Mouse (Mus musculus): ENCODE measurements around the gene 4931428L18Rik. TPM values are rescaled to one million over a fixed set of nuclear protein-coding genes. Genes with fewer than 3 reads are reported as not detected.

The 4931428L18Rik gene
- polyA plus RNA-seq, 1 experiment from 2014 or later, result not detected

DNA sequence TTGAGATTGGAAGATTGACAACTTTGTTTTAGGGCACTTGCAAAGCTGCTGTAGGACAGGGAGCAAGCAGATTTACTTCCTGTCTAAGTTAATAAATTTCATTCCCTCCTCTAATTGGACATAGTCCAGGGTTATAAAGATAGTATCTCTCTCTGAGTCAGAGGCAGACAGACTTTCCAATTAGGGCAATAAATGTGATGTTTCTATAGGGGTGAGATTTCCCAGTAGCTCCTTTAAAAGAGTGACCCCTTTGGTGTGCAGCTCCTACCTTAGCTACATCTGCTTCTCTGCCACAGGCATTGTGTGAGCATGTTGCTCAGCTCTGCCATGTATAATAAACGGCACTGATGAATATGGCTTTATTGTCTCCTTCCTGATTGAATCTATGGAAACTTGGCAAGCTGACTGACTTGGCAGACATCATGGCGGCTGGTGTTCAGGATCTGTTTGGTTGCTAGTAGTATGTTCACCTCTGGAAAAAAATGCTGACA lies 163.6 kb downstream of the 4931428L18Rik start:
- no peaks in the 10 kb centered on the region for H3K27me3 ChIP-seq (replicated peaks; ENCODE audit: control insufficient read depth, insufficient read depth, low read length)
- H3K27ac ChIP-seq (ENCODE audit: low read depth, low read length), result no peak overlapping the region
- ATAC-seq (no peak; the same call in 1 of the 2 replicates), DNase-seq (ENCODE audit: low spot score) (peak; percentile 41)
- no peaks in the 10 kb centered on the region for H3K4me1 ChIP-seq (ENCODE audit: control insufficient read depth, insufficient read depth, low read length)
- 49% methylated on average over 2 of the region's 2 CpGs for WGBS
- H3K4me2 ChIP-seq (ENCODE audit: low read length), result no peak overlapping the region
- no peaks in the 10 kb centered on the region for H3K36me3 ChIP-seq (ENCODE audit: control insufficient read depth, insufficient read depth, low read length)
- H3K9ac ChIP-seq (ENCODE audit: low read length), result no peak overlapping the region
- H3K4me3 ChIP-seq (ENCODE audit: low read depth, low read length), result no peak overlapping the region
- no peaks in the 10 kb centered on the region for H3K9me3 ChIP-seq (replicated peaks; ENCODE audit: control insufficient read depth, low read length)

DNA sequence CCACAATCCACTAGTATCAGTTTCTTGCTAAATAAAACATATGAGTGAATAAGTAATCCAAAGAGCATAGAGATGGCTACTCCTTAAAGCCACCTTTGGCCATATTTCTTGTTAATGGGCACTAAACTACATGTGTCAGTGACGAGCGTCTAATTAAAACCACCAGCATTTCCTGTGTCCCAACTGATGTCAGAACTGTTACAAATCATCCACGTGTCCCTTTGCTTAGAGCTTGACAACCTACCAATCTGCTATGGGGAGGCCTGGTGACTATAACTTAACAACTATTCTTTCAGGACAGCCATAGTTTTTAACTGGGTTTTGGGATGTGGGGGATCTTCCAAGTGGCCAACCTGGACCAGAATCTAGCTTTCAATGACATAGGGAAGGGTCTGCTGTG lies 164.3 kb downstream of the 4931428L18Rik start:
- H3K27me3 ChIP-seq (replicated peaks; ENCODE audit: control insufficient read depth, insufficient read depth, low read length), result no peaks in the 10 kb centered on the region
- DNase-seq (ENCODE audit: low spot score) (no peak), ATAC-seq (no peak)
- WGBS, result 80% methylated on average over 3 of the region's 3 CpGs
- no peak overlapping the region for H3K4me3 ChIP-seq (ENCODE audit: low read depth, low read length)
- H3K4me2 ChIP-seq (ENCODE audit: low read length), result no peak overlapping the region
- no peaks in the 10 kb centered on the region for H3K9me3 ChIP-seq (replicated peaks; ENCODE audit: control insufficient read depth, low read length)
- H3K9ac ChIP-seq (ENCODE audit: low read length), result no peak overlapping the region
- H3K27ac ChIP-seq (ENCODE audit: low read depth, low read length), result no peak overlapping the region
- no peaks in the 10 kb centered on the region for H3K36me3 ChIP-seq (ENCODE audit: control insufficient read depth, insufficient read depth, low read length)
- H3K4me1 ChIP-seq (ENCODE audit: control insufficient read depth, insufficient read depth, low read length), result no peaks in the 10 kb centered on the region

DNA sequence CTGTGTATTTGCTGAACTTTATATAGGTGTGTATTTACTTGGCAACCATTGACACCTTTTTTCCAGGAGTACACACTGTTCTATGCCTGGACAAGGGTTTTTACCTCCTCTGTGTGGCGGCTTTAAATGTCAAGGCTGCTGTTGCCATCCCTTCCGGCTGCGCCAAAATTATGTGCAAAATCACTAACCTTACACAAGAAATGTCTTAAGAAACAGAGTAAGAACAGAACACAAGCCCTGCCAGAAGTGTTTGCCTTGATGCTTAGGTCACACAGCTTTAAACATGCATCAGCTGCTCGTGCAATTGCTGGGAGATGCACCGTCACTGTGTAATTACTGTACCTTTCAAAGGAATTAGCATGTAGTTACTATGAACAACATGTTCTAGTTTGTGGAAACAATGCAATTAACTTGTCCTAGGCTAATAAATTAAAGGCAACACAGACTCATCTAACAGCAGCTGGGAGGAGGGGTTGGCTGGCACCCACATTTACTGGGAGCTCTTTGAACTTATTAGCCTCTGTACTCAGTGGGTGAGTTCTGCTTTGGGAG lies 171.0 kb downstream of the 4931428L18Rik start:
- ATAC-seq (no peak), DNase-seq (ENCODE audit: low spot score) (peak; percentile 23)
- Histone ChIP-seq H3K4me2 (ENCODE audit: low read length) (no peak overlapping the region), H3K27me3 (replicated peaks; ENCODE audit: control insufficient read depth, insufficient read depth, low read length) (no peaks in the 10 kb centered on the region), H3K4me1 (ENCODE audit: control insufficient read depth, insufficient read depth, low read length) (no peaks in the 10 kb centered on the region), H3K9me3 (replicated peaks; ENCODE audit: control insufficient read depth, low read length) (no peaks in the 10 kb centered on the region), H3K27ac (ENCODE audit: low read depth, low read length) (no peak overlapping the region), H3K9ac (ENCODE audit: low read length) (no peak overlapping the region), H3K36me3 (ENCODE audit: control insufficient read depth, insufficient read depth, low read length) (no peaks in the 10 kb centered on the region), H3K4me3 (ENCODE audit: low read depth, low read length) (no peak overlapping the region)
- 71% methylated on average over 5 of the region's 5 CpGs for WGBS

DNA sequence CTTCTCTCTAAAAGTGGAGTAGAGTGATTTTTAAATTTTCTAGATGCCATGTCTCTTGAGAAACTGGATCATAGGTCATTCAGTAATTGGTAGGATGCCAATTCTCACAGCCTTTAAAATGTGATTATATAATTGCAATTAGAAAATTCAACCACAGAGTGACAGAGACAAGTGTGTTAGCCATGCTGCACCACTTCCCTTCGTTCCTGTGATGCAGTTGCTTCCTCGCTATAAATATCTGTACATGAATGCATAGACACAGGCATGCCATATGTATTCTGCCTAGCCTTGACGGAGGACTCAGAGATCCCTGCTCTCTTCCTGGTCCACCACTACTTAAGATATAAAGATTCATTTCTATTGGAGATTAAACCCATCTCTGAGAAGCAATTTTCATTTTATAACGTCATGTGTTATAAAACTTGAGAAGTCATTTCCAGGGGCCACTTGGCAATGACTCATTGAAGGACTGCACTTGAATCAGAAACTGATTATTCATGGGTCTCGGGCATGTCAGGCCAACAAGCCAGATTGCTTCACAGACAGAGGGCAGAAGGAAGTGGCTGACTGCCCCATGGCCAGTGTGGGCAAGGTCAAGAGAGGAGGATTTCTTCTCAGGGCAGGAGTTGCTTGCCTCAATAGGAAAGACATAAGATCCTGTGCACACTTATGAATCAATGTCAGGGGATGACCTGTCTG lies 172.4 kb downstream of the 4931428L18Rik start:
- Histone ChIP-seq H3K27ac (ENCODE audit: low read depth, low read length) (no peak overlapping the region), H3K9me3 (replicated peaks; ENCODE audit: control insufficient read depth, low read length) (no peaks in the 10 kb centered on the region), H3K36me3 (ENCODE audit: control insufficient read depth, insufficient read depth, low read length) (no peaks in the 10 kb centered on the region), H3K4me1 (ENCODE audit: control insufficient read depth, insufficient read depth, low read length) (no peaks in the 10 kb centered on the region), H3K9ac (ENCODE audit: low read length) (no peak overlapping the region), H3K4me3 (ENCODE audit: low read depth, low read length) (no peak overlapping the region), H3K4me2 (ENCODE audit: low read length) (no peak overlapping the region), H3K27me3 (replicated peaks; ENCODE audit: control insufficient read depth, insufficient read depth, low read length) (no peaks in the 10 kb centered on the region)
- ATAC-seq (no peak), DNase-seq (ENCODE audit: low spot score) (no peak)
- 87% methylated on average over 5 of the region's 5 CpGs for WGBS

DNA sequence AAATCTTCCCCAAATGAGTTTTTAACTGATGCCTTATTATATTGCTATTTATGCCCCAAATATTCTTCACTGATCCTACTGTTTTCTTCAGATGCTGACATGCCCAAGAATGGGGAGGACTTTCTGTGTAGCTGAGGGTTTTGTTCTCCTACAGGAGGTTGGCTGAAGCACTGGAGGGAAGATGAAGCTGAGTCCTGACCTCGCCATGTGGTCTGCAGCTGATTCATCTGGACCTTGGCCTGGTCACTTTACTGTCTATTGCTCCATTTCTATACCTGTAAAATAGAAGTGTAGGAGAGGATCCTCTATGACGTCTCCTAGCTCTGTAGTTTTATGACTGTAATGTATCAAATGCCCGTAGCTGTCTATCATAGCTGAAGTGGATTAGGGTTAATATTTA lies 179.3 kb downstream of the 4931428L18Rik start:
- ATAC-seq, result no peak
- no peaks in the 10 kb centered on the region for H3K4me1 ChIP-seq (ENCODE audit: control insufficient read depth, insufficient read depth, low read length)
- 84% methylated on average over 3 of the region's 3 CpGs for WGBS
- DNase-seq (ENCODE audit: low spot score), result no peak
- no peak overlapping the region for H3K4me2 ChIP-seq (ENCODE audit: low read length)
- no peaks in the 10 kb centered on the region for H3K36me3 ChIP-seq (ENCODE audit: control insufficient read depth, insufficient read depth, low read length)
- no peaks in the 10 kb centered on the region for H3K27me3 ChIP-seq (replicated peaks; ENCODE audit: control insufficient read depth, insufficient read depth, low read length)
- H3K9me3 ChIP-seq (replicated peaks; ENCODE audit: control insufficient read depth, low read length), result no peaks in the 10 kb centered on the region
- H3K9ac ChIP-seq (ENCODE audit: low read length), result no peak overlapping the region
- H3K27ac ChIP-seq (ENCODE audit: low read depth, low read length), result no peak overlapping the region
- H3K4me3 ChIP-seq (ENCODE audit: low read depth, low read length), result no peak overlapping the region

DNA sequence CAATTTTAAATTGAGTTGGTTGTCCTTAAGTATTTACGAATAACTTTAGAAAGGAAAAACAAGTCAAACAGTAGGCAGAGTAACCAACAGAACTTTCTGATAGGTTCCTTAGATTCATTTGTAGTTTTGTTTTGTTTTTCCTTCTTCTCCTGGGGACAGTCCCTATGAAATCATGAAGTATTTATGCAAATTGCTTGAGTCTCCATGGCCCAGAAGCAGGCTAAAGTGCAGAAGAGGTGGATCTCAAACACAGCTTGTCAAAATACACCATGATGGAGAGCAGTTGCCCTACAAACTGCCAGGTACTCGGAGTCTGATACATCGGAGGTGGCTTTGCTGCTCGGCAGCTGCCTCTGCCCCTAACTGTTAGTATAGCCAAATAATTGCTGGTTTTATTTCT lies 179.7 kb downstream of the 4931428L18Rik start:
- no peaks in the 10 kb centered on the region for H3K9me3 ChIP-seq (replicated peaks; ENCODE audit: control insufficient read depth, low read length)
- no peak for ATAC-seq
- H3K4me2 ChIP-seq (ENCODE audit: low read length), result no peak overlapping the region
- no peak overlapping the region for H3K9ac ChIP-seq (ENCODE audit: low read length)
- no peaks in the 10 kb centered on the region for H3K4me1 ChIP-seq (ENCODE audit: control insufficient read depth, insufficient read depth, low read length)
- H3K27ac ChIP-seq (ENCODE audit: low read depth, low read length), result no peak overlapping the region
- H3K36me3 ChIP-seq (ENCODE audit: control insufficient read depth, insufficient read depth, low read length), result no peaks in the 10 kb centered on the region
- H3K4me3 ChIP-seq (ENCODE audit: low read depth, low read length), result no peak overlapping the region
- no peak for DNase-seq (ENCODE audit: low spot score)
- 89% methylated on average over 4 of the region's 4 CpGs for WGBS
- no peaks in the 10 kb centered on the region for H3K27me3 ChIP-seq (replicated peaks; ENCODE audit: control insufficient read depth, insufficient read depth, low read length)

DNA sequence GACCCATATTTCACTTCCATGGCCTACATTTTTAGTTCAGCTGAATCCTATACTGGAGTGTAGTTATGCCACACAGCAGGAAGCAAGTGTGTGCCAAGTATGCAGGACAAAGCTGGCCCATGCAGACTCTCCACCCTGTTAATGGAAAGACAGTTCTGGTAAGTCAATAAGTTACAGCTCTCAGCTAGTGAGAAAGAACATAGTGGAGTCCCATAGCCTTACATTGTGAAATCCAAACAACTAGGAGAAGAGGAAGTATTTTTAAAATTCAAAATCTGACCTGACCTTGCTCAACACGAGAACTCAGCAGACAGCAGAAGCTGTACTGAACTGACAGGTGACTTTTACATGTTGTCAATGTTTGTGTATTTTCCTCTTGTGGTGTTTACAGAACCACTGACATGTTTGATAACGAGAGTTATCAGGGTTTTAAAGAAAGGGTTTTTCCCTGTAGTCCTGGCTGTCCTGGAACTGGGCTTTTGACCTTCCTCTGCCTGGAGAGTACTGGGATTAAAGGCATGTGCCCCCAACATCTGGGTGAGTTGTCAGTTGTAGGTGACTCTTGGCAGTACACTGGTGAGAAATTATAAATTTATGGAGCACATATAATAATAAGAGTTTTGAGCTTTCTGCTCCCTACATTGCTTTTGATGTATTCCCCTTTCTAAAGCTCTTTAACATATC lies 188.5 kb downstream of the 4931428L18Rik start:
- 76% methylated on average over 2 of the region's 2 CpGs for WGBS
- DNase-seq (ENCODE audit: low spot score) (no peak), ATAC-seq (no peak)
- no peaks in the 10 kb centered on the region for H3K9me3 ChIP-seq (replicated peaks; ENCODE audit: control insufficient read depth, low read length)
- H3K4me2 ChIP-seq (ENCODE audit: low read length), result no peak overlapping the region
- H3K4me1 ChIP-seq (ENCODE audit: control insufficient read depth, insufficient read depth, low read length), result no peaks in the 10 kb centered on the region
- H3K36me3 ChIP-seq (ENCODE audit: control insufficient read depth, insufficient read depth, low read length), result no peaks in the 10 kb centered on the region
- H3K4me3 ChIP-seq (ENCODE audit: low read depth, low read length), result no peak overlapping the region
- no peak overlapping the region for H3K9ac ChIP-seq (ENCODE audit: low read length)
- no peaks in the 10 kb centered on the region for H3K27me3 ChIP-seq (replicated peaks; ENCODE audit: control insufficient read depth, insufficient read depth, low read length)
- H3K27ac ChIP-seq (ENCODE audit: low read depth, low read length), result no peak overlapping the region

DNA sequence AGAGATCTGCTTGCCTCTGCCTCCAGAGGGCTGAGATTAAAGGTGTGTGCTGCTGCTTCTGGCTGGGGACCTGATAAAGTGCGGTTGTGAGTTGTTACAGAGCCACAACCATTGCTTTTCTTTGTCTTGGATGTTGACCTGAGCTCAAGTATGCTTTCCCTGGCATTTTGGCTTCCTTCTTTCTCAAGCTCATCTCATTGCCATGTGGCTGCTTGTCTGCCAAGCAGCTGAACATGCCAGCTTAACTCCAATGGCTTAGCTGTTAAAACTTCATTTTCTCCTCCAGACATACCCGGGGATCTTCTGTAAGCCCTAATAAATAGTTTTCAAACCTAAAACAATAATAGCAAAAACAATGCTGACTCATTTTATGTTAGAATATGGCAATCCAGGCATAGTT lies 190.1 kb downstream of the 4931428L18Rik start:
- no peak overlapping the region for H3K4me3 ChIP-seq (ENCODE audit: low read depth, low read length)
- H3K9ac ChIP-seq (ENCODE audit: low read length), result no peak overlapping the region
- H3K36me3 ChIP-seq (ENCODE audit: control insufficient read depth, insufficient read depth, low read length), result no peaks in the 10 kb centered on the region
- no peaks in the 10 kb centered on the region for H3K27me3 ChIP-seq (replicated peaks; ENCODE audit: control insufficient read depth, insufficient read depth, low read length)
- H3K9me3 ChIP-seq (replicated peaks; ENCODE audit: control insufficient read depth, low read length), result no peaks in the 10 kb centered on the region
- ATAC-seq (no peak), DNase-seq (ENCODE audit: low spot score) (no peak)
- WGBS, result 82% methylated on average over 2 of the region's 2 CpGs
- no peaks in the 10 kb centered on the region for H3K4me1 ChIP-seq (ENCODE audit: control insufficient read depth, insufficient read depth, low read length)
- no peak overlapping the region for H3K27ac ChIP-seq (ENCODE audit: low read depth, low read length)
- no peak overlapping the region for H3K4me2 ChIP-seq (ENCODE audit: low read length)

DNA sequence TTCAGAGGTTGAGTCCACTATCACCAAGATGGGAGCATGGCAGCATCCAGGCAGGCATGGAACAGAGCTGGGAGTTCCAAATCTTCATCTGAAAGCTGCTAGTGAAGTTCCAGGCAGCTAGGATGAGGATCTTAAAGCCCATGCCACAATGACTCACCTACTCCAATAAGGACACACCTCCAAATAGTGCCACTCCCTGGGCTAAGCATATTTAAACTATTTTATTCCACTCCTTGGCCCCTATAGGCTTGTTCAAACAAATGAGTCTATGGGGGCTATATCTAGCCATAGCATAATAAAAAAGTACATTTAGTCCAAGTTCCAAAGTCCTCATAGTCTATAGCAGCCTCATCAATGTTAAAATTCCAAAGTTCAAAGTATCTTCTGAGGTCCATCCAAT lies 199.3 kb downstream of the 4931428L18Rik start:
- Histone ChIP-seq H3K27ac (ENCODE audit: low read depth, low read length) (no peak overlapping the region), H3K4me1 (ENCODE audit: control insufficient read depth, insufficient read depth, low read length) (no peaks in the 10 kb centered on the region), H3K9ac (ENCODE audit: low read length) (no peak overlapping the region)

More for the DNA sequence above, 199.3 kb downstream of the 4931428L18Rik start:
- no peak for DNase-seq (ENCODE audit: low spot score)
- Histone ChIP-seq H3K36me3 (ENCODE audit: control insufficient read depth, insufficient read depth, low read length) (no peaks in the 10 kb centered on the region), H3K27me3 (replicated peaks; ENCODE audit: control insufficient read depth, insufficient read depth, low read length) (no peaks in the 10 kb centered on the region), H3K9me3 (replicated peaks; ENCODE audit: control insufficient read depth, low read length) (no peaks in the 10 kb centered on the region), H3K4me3 (ENCODE audit: low read depth, low read length) (no peak overlapping the region), H3K4me2 (ENCODE audit: low read length) (no peak overlapping the region)
- no peak for ATAC-seq

All from forebrain, embryonic 14.5 days (tissue).